Mouse (Mus musculus): Measurements from ENCODE around the gene Pdcd6. TPM values are rescaled to one million over a fixed set of nuclear protein-coding genes. Genes with fewer than 3 reads are reported as not detected.

The Pdcd6 gene
- polyA plus RNA-seq, 1 experiment, result 78.3 TPM

GRCm38 (mm10) chr13:74316789-74317169 is 601 bp downstream of the Pdcd6 start:
- Histone ChIP-seq H3K4me3 (replicated peaks; ENCODE audit: extremely low read depth, low read depth, low read length) (peak overlapping the region; percentile 68), H3K4me1 (ENCODE audit: control insufficient read depth, insufficient read depth, low read length) (no peaks in the 10 kb centered on the region)
- no peak for TF ChIP-seq POLR2A (IDR thresholded peaks at IDR 0.05; ENCODE audit: borderline replicate concordance, extremely low read depth, low read depth, low read length)
- TF ChIP-seq CTCF (IDR thresholded peaks at IDR 0.05; ENCODE audit: insufficient read depth, low read length), result no peak
- DNase-seq, result no peak
- WGBS, result 3% methylated on average over 15 of the region's 15 CpGs

GRCm38 (mm10) chr13:74316386-74316785 is 994 bp downstream of the Pdcd6 start:
- Histone ChIP-seq H3K4me3 (replicated peaks; ENCODE audit: extremely low read depth, low read depth, low read length) (peak overlapping the region; percentile 68), H3K4me1 (ENCODE audit: control insufficient read depth, insufficient read depth, low read length) (no peaks in the 10 kb centered on the region)
- 16% methylated on average over 4 of the region's 4 CpGs for WGBS
- no peak for TF ChIP-seq POLR2A (IDR thresholded peaks at IDR 0.05; ENCODE audit: borderline replicate concordance, extremely low read depth, low read depth, low read length)
- DNase-seq, result no peak

GRCm38 (mm10) chr13:74314616-74315015 is 2.8 kb downstream of the Pdcd6 start:
- Histone ChIP-seq H3K4me3 (replicated peaks; ENCODE audit: extremely low read depth, low read depth, low read length) (no peak overlapping the region), H3K4me1 (ENCODE audit: control insufficient read depth, insufficient read depth, low read length) (no peaks in the 10 kb centered on the region)
- 94% methylated on average over 3 of the region's 3 CpGs for WGBS
- no peak for TF ChIP-seq POLR2A (IDR thresholded peaks at IDR 0.05; ENCODE audit: borderline replicate concordance, extremely low read depth, low read depth, low read length)
- TF ChIP-seq CTCF (IDR thresholded peaks at IDR 0.05; ENCODE audit: insufficient read depth, low read length), result no peak
- no peak for DNase-seq

DNA sequence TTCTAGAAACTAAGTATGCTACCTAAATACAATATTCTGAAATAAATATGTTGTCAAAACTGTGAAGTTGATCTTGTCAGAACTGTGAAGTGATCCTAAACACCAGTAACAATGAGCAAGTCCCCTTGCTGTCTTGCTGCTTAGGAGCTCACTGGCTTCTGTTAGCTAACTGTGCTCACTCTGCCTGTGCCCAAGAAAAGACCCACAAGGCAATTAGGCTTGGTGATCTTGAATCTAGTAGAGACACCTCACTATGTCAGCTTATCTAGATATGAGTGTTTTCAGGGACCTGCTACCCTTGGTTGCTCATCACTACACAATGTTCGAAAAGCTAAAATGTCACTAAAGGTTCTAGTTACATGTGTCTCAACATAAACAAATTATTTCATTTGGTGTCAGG is 11.6 kb downstream of the Pdcd6 start:
- 90% methylated on average over 1 of the region's 1 CpGs for WGBS
- no peak for DNase-seq

DNA sequence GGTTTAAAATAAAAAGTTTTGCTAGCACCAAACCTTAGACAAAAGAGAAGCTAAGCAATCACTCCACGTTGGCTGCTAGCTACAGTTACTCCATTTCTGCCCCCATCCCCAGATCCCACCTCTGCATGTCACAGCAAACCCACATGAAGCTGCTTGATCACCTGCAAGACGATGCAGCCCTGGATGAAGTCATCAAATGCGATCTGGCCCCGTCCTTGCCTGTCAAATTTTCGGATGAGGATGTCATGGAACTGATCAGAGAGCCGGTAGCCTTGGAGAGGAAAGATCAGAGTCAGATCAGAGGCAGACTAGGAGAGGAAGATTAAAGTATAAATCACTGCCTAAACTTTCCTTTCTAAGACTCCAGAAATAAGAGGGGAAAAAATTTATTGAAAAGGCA is 12.0 kb downstream of the Pdcd6 start:
- Histone ChIP-seq H3K4me3 (replicated peaks; ENCODE audit: extremely low read depth, low read depth, low read length) (no peak overlapping the region), H3K4me1 (ENCODE audit: control insufficient read depth, insufficient read depth, low read length) (no peaks in the 10 kb centered on the region; the same call in 1 of the 2 replicates)
- no peak for DNase-seq
- TF ChIP-seq CTCF (IDR thresholded peaks at IDR 0.05; ENCODE audit: insufficient read depth, low read length) (no peak), POLR2A (IDR thresholded peaks at IDR 0.05; ENCODE audit: borderline replicate concordance, extremely low read depth, low read depth, low read length) (no peak)
- 88% methylated on average over 6 of the region's 6 CpGs for WGBS

More for the DNA sequence above, 11.6 kb downstream of the Pdcd6 start:
- H3K4me3 ChIP-seq (replicated peaks; ENCODE audit: extremely low read depth, low read depth, low read length), result no peak overlapping the region
- no peaks in the 10 kb centered on the region; the same call in 1 of the 2 replicates for H3K4me1 ChIP-seq (ENCODE audit: control insufficient read depth, insufficient read depth, low read length)
- no peak for TF ChIP-seq POLR2A (IDR thresholded peaks at IDR 0.05; ENCODE audit: borderline replicate concordance, extremely low read depth, low read depth, low read length)
- no peak for TF ChIP-seq CTCF (IDR thresholded peaks at IDR 0.05; ENCODE audit: insufficient read depth, low read length)

GRCm38 (mm10) chr13:74302050-74303037 is 15.0 kb downstream of the Pdcd6 start:
- 79% methylated on average over 10 of the region's 10 CpGs for WGBS

GRCm38 (mm10) chr13:74301607-74301984 is 15.8 kb downstream of the Pdcd6 start:
- H3K4me1 ChIP-seq (ENCODE audit: control insufficient read depth, insufficient read depth, low read length), result no peaks in the 10 kb centered on the region
- no peak overlapping the region for H3K4me3 ChIP-seq (replicated peaks; ENCODE audit: extremely low read depth, low read depth, low read length)
- no peak for TF ChIP-seq POLR2A (IDR thresholded peaks at IDR 0.05; ENCODE audit: borderline replicate concordance, extremely low read depth, low read depth, low read length)
- no peak for TF ChIP-seq CTCF (IDR thresholded peaks at IDR 0.05; ENCODE audit: insufficient read depth, low read length)
- DNase-seq, result peak; percentile 16
- WGBS, result 58% methylated on average over 6 of the region's 6 CpGs

More at GRCm38 (mm10) chr13:74302050-74303037, 15.0 kb downstream of the Pdcd6 start:
- no peak for DNase-seq
- no peak overlapping the region for H3K4me3 ChIP-seq (replicated peaks; ENCODE audit: extremely low read depth, low read depth, low read length)
- H3K4me1 ChIP-seq (ENCODE audit: control insufficient read depth, insufficient read depth, low read length), result no peaks in the 10 kb centered on the region
- TF ChIP-seq POLR2A (IDR thresholded peaks at IDR 0.05; ENCODE audit: borderline replicate concordance, extremely low read depth, low read depth, low read length) (no peak), CTCF (IDR thresholded peaks at IDR 0.05; ENCODE audit: insufficient read depth, low read length) (no peak)

GRCm38 (mm10) chr13:74300925-74301606 is 16.3 kb downstream of the Pdcd6 start:
- Histone ChIP-seq H3K4me1 (ENCODE audit: control insufficient read depth, insufficient read depth, low read length) (no peaks in the 10 kb centered on the region), H3K4me3 (replicated peaks; ENCODE audit: extremely low read depth, low read depth, low read length) (no peak overlapping the region)
- 31% methylated on average over 4 of the region's 4 CpGs for WGBS
- DNase-seq, result peak; percentile 62
- TF ChIP-seq CTCF (IDR thresholded peaks at IDR 0.05; ENCODE audit: insufficient read depth, low read length) (peak; percentile 90), POLR2A (IDR thresholded peaks at IDR 0.05; ENCODE audit: borderline replicate concordance, extremely low read depth, low read depth, low read length) (no peak)

- WGBS, result 57% methylated on average over 7 of the region's 7 CpGs
These were observed 21.0 kb downstream of the Pdcd6 start for GRCm38 (mm10) chr13:74296376-74296775.

More at GRCm38 (mm10) chr13:74296376-74296775, 21.0 kb downstream of the Pdcd6 start:
- TF ChIP-seq CTCF (IDR thresholded peaks at IDR 0.05; ENCODE audit: insufficient read depth, low read length) (no peak), POLR2A (IDR thresholded peaks at IDR 0.05; ENCODE audit: borderline replicate concordance, extremely low read depth, low read depth, low read length) (no peak)
- Histone ChIP-seq H3K4me1 (ENCODE audit: control insufficient read depth, insufficient read depth, low read length) (no peaks in the 10 kb centered on the region), H3K4me3 (replicated peaks; ENCODE audit: extremely low read depth, low read depth, low read length) (no peak overlapping the region)
- DNase-seq, result no peak
